Mouse (Mus musculus) brain, embryonic 14.5 days (tissue): Measurements from ENCODE around the gene Akr1b3.

Source experiments
- CTCF ChIP-seq: fragments of 200-500 bp; IDR thresholded peaks from 2 replicates; pipeline ENCODE4 v1.5.1; 2012; ENCODE audit warnings: inconsistent platforms, mild to moderate bottlenecking, moderate library complexity, borderline replicate concordance; ENCODE audit not compliant: insufficient read depth, insufficient read length; ENCODE audit errors: extremely low read depth
- POLR2A ChIP-seq: fragments of 200-500 bp; IDR thresholded peaks from 2 replicates; pipeline ENCODE4 v1.6.1; 2012; ENCODE audit warnings: mild to moderate bottlenecking, inconsistent platforms, borderline replicate concordance; ENCODE audit not compliant: poor library complexity, insufficient read depth, insufficient read length, severe bottlenecking; ENCODE audit errors: extremely low read depth

DNA sequence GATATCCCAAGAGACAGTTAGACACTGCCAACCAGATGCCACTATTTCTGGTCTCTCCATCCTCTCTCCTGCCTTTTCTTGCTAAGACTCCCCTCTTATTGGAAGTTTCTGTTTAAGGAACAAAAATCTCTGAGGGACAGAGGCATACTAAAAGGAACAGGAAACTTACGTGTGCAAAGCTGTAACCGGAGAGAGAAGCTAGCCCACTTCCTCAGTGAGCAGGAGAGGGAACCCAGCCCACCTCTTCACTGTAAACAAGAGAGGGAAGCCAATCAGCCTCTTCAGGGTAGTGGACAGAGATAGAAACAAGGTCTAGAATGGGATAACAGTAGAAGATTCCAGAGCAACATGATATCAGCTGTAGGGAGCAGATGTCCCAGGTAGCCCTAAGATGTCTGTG lies 44.2 kb downstream of the Akr1b3 start:
- TF ChIP-seq CTCF (no peak), POLR2A (no peak)
